Mouse (Mus musculus): Measurements from ENCODE around the gene Krtap13. TPM values are rescaled to one million over a fixed set of nuclear protein-coding genes. Genes with fewer than 3 reads are reported as not detected.

Gene Krtap13
- polyA plus RNA-seq, 1 experiment from 2014 or later: not detected

- Histone ChIP-seq H3K4me1 (ENCODE audit: control insufficient read depth, insufficient read depth, low read length) (no peaks in the 10 kb centered on the region), H3K27ac (ENCODE audit: low read depth, low read length) (no peak overlapping the region), H3K36me3 (ENCODE audit: control insufficient read depth, insufficient read depth, low read length) (no peaks in the 10 kb centered on the region), H3K9me3 (ENCODE audit: control insufficient read depth, low read length) (no peaks in the 10 kb centered on the region), H3K4me3 (ENCODE audit: low read depth, low read length) (no peak overlapping the region), H3K9ac (ENCODE audit: low read length) (no peak overlapping the region), H3K27me3 (ENCODE audit: control insufficient read depth, insufficient read depth, low read length) (no peaks in the 10 kb centered on the region), H3K4me2 (no peak overlapping the region)
- ATAC-seq (ENCODE audit: low FRiP score): no peak
- DNase-seq (ENCODE audit: low spot score, missing footprints): no peak
- 23% methylated on average over 1 of the region's 1 CpGs for WGBS
Measured at GRCm38 (mm10) chr16:88720031-88720430, 31.4 kb downstream of the Krtap13 start.

- H3K9ac ChIP-seq (ENCODE audit: low read length): no peak overlapping the region
- no peaks in the 10 kb centered on the region for H3K27me3 ChIP-seq (ENCODE audit: control insufficient read depth, insufficient read depth, low read length)
- no peaks in the 10 kb centered on the region for H3K36me3 ChIP-seq (ENCODE audit: control insufficient read depth, insufficient read depth, low read length)
- no peak overlapping the region for H3K4me2 ChIP-seq
- no peaks in the 10 kb centered on the region for H3K9me3 ChIP-seq (ENCODE audit: control insufficient read depth, low read length)
- H3K4me1 ChIP-seq (ENCODE audit: control insufficient read depth, insufficient read depth, low read length): no peaks in the 10 kb centered on the region
- no peak overlapping the region for H3K27ac ChIP-seq (ENCODE audit: low read depth, low read length)
- no peak overlapping the region for H3K4me3 ChIP-seq (ENCODE audit: low read depth, low read length)
- DNase-seq (ENCODE audit: low spot score, missing footprints): no peak
- no peak for ATAC-seq (ENCODE audit: low FRiP score)
Measured at GRCm38 (mm10) chr16:88716549-88716948, 34.9 kb downstream of the Krtap13 start.

- H3K9me3 ChIP-seq (ENCODE audit: control insufficient read depth, low read length): no peaks in the 10 kb centered on the region
- H3K36me3 ChIP-seq (ENCODE audit: control insufficient read depth, insufficient read depth, low read length): no peaks in the 10 kb centered on the region
- no peak overlapping the region for H3K27ac ChIP-seq (ENCODE audit: low read depth, low read length)
- no peak overlapping the region for H3K4me2 ChIP-seq
- no peaks in the 10 kb centered on the region for H3K4me1 ChIP-seq (ENCODE audit: control insufficient read depth, insufficient read depth, low read length)
- H3K27me3 ChIP-seq (ENCODE audit: control insufficient read depth, insufficient read depth, low read length): no peaks in the 10 kb centered on the region
- no peak for ATAC-seq (ENCODE audit: low FRiP score)
- DNase-seq (ENCODE audit: low spot score, missing footprints): no peak
- 80% methylated on average over 6 of the region's 6 CpGs for WGBS
- no peak overlapping the region for H3K4me3 ChIP-seq (ENCODE audit: low read depth, low read length)
- no peak overlapping the region for H3K9ac ChIP-seq (ENCODE audit: low read length)
Measured at GRCm38 (mm10) chr16:88711245-88711644, 40.2 kb downstream of the Krtap13 start.

- WGBS: 70% methylated on average over 4 of the region's 4 CpGs
- no peak for ATAC-seq (ENCODE audit: low FRiP score)
Measured at GRCm38 (mm10) chr16:88710757-88711156, 40.7 kb downstream of the Krtap13 start.

GRCm38 (mm10) chr16:88707496-88708012 is 43.9 kb downstream of the Krtap13 start, which contains the start of gene 2310061N02Rik:
TSS of gene 2310061N02Rik (minus strand) at chr16:88707962.
- H3K4me3 ChIP-seq (ENCODE audit: low read depth, low read length): no peak within 1 kb of the TSS
- no peaks in the 10 kb centered on the region for H3K36me3 ChIP-seq (ENCODE audit: control insufficient read depth, insufficient read depth, low read length)
- WGBS: 90% methylated on average over 10 of the region's 10 CpGs
- H3K4me1 ChIP-seq (ENCODE audit: control insufficient read depth, insufficient read depth, low read length): no peaks in the 10 kb centered on the region
- H3K9me3 ChIP-seq (ENCODE audit: control insufficient read depth, low read length): no peaks in the 10 kb centered on the region
- H3K4me2 ChIP-seq: no peak within 1 kb of the TSS
- no peak within 1 kb of the TSS for H3K27ac ChIP-seq (ENCODE audit: low read depth, low read length)
- no peak for ATAC-seq (ENCODE audit: low FRiP score)
- H3K9ac ChIP-seq (ENCODE audit: low read length): no peak within 1 kb of the TSS
- DNase-seq (ENCODE audit: low spot score, missing footprints): no peak
- no peaks in the 10 kb centered on the region for H3K27me3 ChIP-seq (ENCODE audit: control insufficient read depth, insufficient read depth, low read length)

More at GRCm38 (mm10) chr16:88710757-88711156, 40.7 kb downstream of the Krtap13 start:
- H3K4me3 ChIP-seq (ENCODE audit: low read depth, low read length): no peak overlapping the region
- no peaks in the 10 kb centered on the region for H3K9me3 ChIP-seq (ENCODE audit: control insufficient read depth, low read length)
- H3K4me2 ChIP-seq: no peak overlapping the region
- H3K27ac ChIP-seq (ENCODE audit: low read depth, low read length): no peak overlapping the region
- no peaks in the 10 kb centered on the region for H3K4me1 ChIP-seq (ENCODE audit: control insufficient read depth, insufficient read depth, low read length)
- no peaks in the 10 kb centered on the region for H3K36me3 ChIP-seq (ENCODE audit: control insufficient read depth, insufficient read depth, low read length)
- no peak overlapping the region for H3K9ac ChIP-seq (ENCODE audit: low read length)
- DNase-seq (ENCODE audit: low spot score, missing footprints): no peak
- no peaks in the 10 kb centered on the region for H3K27me3 ChIP-seq (ENCODE audit: control insufficient read depth, insufficient read depth, low read length)

GRCm38 (mm10) chr16:88701072-88701864 is 50.2 kb downstream of the Krtap13 start:
- WGBS: 60% methylated on average over 4 of the region's 4 CpGs
- H3K4me1 ChIP-seq (ENCODE audit: control insufficient read depth, insufficient read depth, low read length): no peaks in the 10 kb centered on the region

More at GRCm38 (mm10) chr16:88701072-88701864, 50.2 kb downstream of the Krtap13 start:
- Histone ChIP-seq H3K27ac (ENCODE audit: low read depth, low read length) (no peak overlapping the region), H3K9me3 (ENCODE audit: control insufficient read depth, low read length) (no peaks in the 10 kb centered on the region), H3K27me3 (ENCODE audit: control insufficient read depth, insufficient read depth, low read length) (no peaks in the 10 kb centered on the region), H3K9ac (ENCODE audit: low read length) (no peak overlapping the region), H3K4me3 (ENCODE audit: low read depth, low read length) (no peak overlapping the region), H3K4me2 (no peak overlapping the region), H3K36me3 (ENCODE audit: control insufficient read depth, insufficient read depth, low read length) (no peaks in the 10 kb centered on the region)
- no peak for DNase-seq (ENCODE audit: low spot score, missing footprints)
- no peak for ATAC-seq (ENCODE audit: low FRiP score)

Other genes starting within 250 kb of the Krtap13 start
- not detected in 2 replicates for gene Cldn17, start 244.7 kb downstream of the Krtap13 start, polyA plus RNA-seq (2014; fragmentation: Nextera tagmentation; extraction: Ambion mirVana)
- 0.37 and 0.38 TPM in 2 replicates for gene Cldn8, start 188.5 kb downstream of the Krtap13 start, polyA plus RNA-seq (2014; fragmentation: Nextera tagmentation; extraction: Ambion mirVana)
- not detected in 2 replicates for gene Krtap24-1, start 139.4 kb downstream of the Krtap13 start, polyA plus RNA-seq (2014; fragmentation: Nextera tagmentation; extraction: Ambion mirVana)
- gene 2310079G19Rik, start 124.0 kb downstream of the Krtap13 start, polyA plus RNA-seq (2014; fragmentation: Nextera tagmentation; extraction: Ambion mirVana): not detected in 2 replicates
- gene Krtap26-1, start 103.8 kb downstream of the Krtap13 start, polyA plus RNA-seq (2014; fragmentation: Nextera tagmentation; extraction: Ambion mirVana): not detected in 2 replicates
- not detected in 2 replicates for gene Krtap27-1, start 80.0 kb downstream of the Krtap13 start, polyA plus RNA-seq (2014; fragmentation: Nextera tagmentation; extraction: Ambion mirVana)
- gene 2310061N02Rik, start 43.7 kb downstream of the Krtap13 start, polyA plus RNA-seq (2014; fragmentation: Nextera tagmentation; extraction: Ambion mirVana): not detected in 2 replicates
- not detected in 2 replicates for gene Krtap13-1, start 22.8 kb downstream of the Krtap13 start, polyA plus RNA-seq (2014; fragmentation: Nextera tagmentation; extraction: Ambion mirVana)
- not detected in 2 replicates for gene 2310034C09Rik, start 7.2 kb upstream of the Krtap13 start, polyA plus RNA-seq (2014; fragmentation: Nextera tagmentation; extraction: Ambion mirVana)
- gene 2310057N15Rik, start 22.6 kb upstream of the Krtap13 start, polyA plus RNA-seq (2014; fragmentation: Nextera tagmentation; extraction: Ambion mirVana): not detected in 2 replicates
- gene Gm5965, start 26.3 kb upstream of the Krtap13 start, polyA plus RNA-seq (2014; fragmentation: Nextera tagmentation; extraction: Ambion mirVana): not detected in 2 replicates
- not detected in 2 replicates for gene Gm20741, start 60.6 kb upstream of the Krtap13 start, polyA plus RNA-seq (2014; fragmentation: Nextera tagmentation; extraction: Ambion mirVana)
- gene Krtap15, start 68.6 kb upstream of the Krtap13 start, polyA plus RNA-seq (2014; fragmentation: Nextera tagmentation; extraction: Ambion mirVana): not detected in 2 replicates
- gene Krtap14, start 74.5 kb upstream of the Krtap13 start, polyA plus RNA-seq (2014; fragmentation: Nextera tagmentation; extraction: Ambion mirVana): not detected in 2 replicates
- not detected in 2 replicates for gene Krtap19-1, start 117.8 kb upstream of the Krtap13 start, polyA plus RNA-seq (2014; fragmentation: Nextera tagmentation; extraction: Ambion mirVana)
- gene Krtap19-2, start 122.6 kb upstream of the Krtap13 start, polyA plus RNA-seq (2014; fragmentation: Nextera tagmentation; extraction: Ambion mirVana): not detected in 2 replicates
- not detected in 2 replicates for gene Krtap19-3, start 126.4 kb upstream of the Krtap13 start, polyA plus RNA-seq (2014; fragmentation: Nextera tagmentation; extraction: Ambion mirVana)
- not detected in 2 replicates for gene Krtap19-4, start 133.5 kb upstream of the Krtap13 start, polyA plus RNA-seq (2014; fragmentation: Nextera tagmentation; extraction: Ambion mirVana)
- gene Krtap19-5, start 144.8 kb upstream of the Krtap13 start, polyA plus RNA-seq (2014; fragmentation: Nextera tagmentation; extraction: Ambion mirVana): not detected in 2 replicates
- not detected in 2 replicates for gene Krtap19-9b, start 180.6 kb upstream of the Krtap13 start, polyA plus RNA-seq (2014; fragmentation: Nextera tagmentation; extraction: Ambion mirVana)
- gene Krtap16-3, start 211.2 kb upstream of the Krtap13 start, polyA plus RNA-seq (2014; fragmentation: Nextera tagmentation; extraction: Ambion mirVana): not detected in 2 replicates